Mouse (Mus musculus) liver, adult 2 months (tissue): ENCODE measurements around the gene Col18a1.

Experiments
- CTCF ChIP-seq: fragments of 200-500 bp; IDR thresholded peaks from 2 replicates; pipeline ENCODE4 v1.5.1; 2011; ENCODE audit warnings: low read depth, low read length, control low read depth
- POLR2A ChIP-seq: fragments of 200-500 bp; IDR thresholded peaks from 2 replicates; pipeline ENCODE4 v1.6.1; 2011; ENCODE audit warnings: low read length, control low read depth; ENCODE audit not compliant: insufficient read depth; ENCODE audit errors: extremely low read depth

GRCm38 (mm10) chr10:77138304-77138703 lies 28.0 kb downstream of the Col18a1 start:
- no peak for TF ChIP-seq POLR2A
- no peak for TF ChIP-seq CTCF
